Mouse (Mus musculus): ENCODE data around the gene Sgpl1.
"Not testable (repeated sequence)": the region's sequence is repeated elsewhere in the genome, so short reads cannot be mapped to it uniquely, and the experiment has no call there.

Gene Sgpl1

GRCm38 (mm10) chr10:61152131-61152530 is 4.6 kb upstream of the Sgpl1 start:
- DNase-seq, result no peak

- no peak for DNase-seq
Observed at GRCm38 (mm10) chr10:61150616-61151015, 3.1 kb upstream of the Sgpl1 start.

- DNase-seq, result no peak
Observed at GRCm38 (mm10) chr10:61149476-61149875, 2.0 kb upstream of the Sgpl1 start.

- DNase-seq, result no peak
Observed at GRCm38 (mm10) chr10:61146807-61147156, 721 bp downstream of the Sgpl1 start.

DNA sequence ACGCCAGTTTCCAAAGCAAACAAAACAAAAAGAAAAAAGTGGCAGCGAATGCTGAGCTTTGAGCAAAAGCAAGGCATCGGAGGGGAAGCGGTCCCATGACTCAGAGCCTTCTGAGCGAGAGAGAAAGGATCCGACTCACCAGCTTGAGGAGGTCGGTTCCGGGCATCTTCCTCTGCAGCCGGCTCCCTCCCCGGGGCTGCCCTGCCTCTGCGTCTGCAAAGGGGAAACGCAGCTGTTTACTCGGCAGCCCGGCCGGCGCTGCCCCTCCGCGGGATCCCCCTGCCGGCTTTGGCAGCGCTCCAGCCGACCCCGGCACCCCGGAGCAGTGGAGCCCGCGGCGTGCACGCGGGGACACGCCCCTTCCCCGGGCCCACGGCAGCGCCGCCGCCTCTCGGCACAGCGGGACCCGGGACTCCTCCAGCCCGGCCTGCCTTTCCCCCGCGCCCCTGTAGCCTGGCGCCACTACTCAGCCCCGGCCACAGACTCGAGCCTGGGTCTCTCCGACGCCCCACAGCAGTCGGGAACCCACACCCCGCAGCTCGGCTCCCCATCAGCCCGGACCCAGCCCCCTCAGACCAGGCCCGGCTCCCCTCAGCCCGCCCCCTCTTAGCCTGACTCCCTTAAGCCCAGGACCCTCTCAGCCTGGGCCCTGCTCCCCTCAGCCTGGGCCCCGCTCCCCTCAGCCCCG is 1.2 kb downstream of the Sgpl1 start:
- peak; percentile 83 for DNase-seq

GRCm38 (mm10) chr10:61145766-61146118 is 1.8 kb downstream of the Sgpl1 start:
- no peak for DNase-seq

DNA sequence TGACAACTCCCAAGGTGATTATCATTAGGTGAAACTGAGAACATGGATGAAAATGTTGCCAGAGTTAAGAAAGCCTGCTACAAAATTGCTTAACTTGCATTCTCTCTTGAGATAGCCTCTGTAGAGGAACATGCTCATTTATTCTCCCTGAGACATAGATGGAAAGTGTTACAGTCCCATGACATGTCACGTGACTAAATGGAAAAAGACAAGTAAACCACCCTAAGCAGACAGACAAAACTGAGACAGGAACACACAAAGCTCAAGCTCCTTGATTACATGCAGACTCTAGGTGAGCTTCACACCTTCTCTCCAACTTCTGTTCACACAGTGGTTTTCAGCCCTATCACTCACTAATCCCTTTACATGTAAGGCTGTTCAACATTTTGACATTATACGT is 4.2 kb downstream of the Sgpl1 start:
- DNase-seq, result no peak

- no peak for DNase-seq
Observed at GRCm38 (mm10) chr10:61137567-61137966, 9.9 kb downstream of the Sgpl1 start.

DNA sequence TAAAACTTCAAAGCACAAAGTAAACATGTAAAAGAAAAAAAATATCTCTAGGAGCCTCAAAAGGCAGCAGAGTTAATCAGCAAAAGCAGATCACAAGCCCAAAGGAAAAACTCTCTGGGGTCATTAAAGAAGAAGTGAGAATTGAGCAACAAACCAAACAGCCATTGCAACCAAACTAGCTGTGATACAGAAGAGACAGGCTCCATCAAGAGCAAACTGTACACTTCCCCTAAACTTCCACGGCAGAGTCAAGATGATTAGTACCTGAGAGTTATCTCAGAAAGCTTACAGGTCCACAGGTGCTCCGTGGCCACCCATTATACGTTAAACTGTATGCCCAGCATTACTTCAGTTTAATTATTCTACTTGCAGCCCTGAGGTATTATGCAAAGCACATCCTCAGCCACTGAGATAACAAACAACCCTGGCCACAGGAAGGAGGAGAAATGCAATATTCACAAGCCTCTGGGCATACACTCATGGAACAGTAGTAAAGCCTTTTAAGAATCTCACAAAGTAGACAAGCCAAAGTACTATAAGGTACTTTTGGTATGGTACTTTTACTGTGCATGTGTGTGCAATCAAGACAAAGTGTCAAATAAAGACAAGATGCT is 12.2 kb downstream of the Sgpl1 start:
- DNase-seq, result no peak

GRCm38 (mm10) chr10:61134041-61134440 is 13.5 kb downstream of the Sgpl1 start:
- no peak for DNase-seq

GRCm38 (mm10) chr10:61130959-61131358 is 16.5 kb downstream of the Sgpl1 start:
- DNase-seq, result no peak

DNA sequence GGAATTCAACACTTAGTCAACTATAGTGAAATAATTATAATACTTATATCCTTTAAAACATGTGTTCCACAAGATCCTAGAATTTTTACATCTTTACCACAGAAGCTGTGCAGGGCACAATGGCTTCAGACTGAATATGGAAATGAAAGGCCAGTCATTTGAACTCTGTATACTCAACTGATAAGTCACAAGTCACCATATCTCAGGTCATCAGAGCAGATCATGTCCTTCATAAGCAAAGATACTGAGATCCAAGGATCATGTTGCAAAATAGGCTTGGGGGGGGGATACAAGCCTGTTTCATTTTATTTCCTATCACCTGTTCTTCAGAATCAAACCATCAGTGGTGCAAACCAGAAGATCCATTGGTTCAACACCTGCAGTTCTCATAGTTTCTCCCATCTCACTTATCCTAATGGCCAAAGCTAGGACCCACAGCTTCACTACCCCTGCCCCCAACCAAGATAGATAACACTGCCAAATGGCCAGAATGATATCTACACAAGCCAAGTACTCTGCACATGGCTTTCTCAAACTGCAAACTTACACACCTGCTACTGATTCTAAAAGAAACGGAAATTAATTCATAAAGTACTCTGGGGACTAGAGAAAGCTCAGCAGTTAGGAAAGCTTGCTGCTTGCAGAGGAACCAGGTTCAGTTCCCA is 18.7 kb downstream of the Sgpl1 start:
- no peak for DNase-seq

DNA sequence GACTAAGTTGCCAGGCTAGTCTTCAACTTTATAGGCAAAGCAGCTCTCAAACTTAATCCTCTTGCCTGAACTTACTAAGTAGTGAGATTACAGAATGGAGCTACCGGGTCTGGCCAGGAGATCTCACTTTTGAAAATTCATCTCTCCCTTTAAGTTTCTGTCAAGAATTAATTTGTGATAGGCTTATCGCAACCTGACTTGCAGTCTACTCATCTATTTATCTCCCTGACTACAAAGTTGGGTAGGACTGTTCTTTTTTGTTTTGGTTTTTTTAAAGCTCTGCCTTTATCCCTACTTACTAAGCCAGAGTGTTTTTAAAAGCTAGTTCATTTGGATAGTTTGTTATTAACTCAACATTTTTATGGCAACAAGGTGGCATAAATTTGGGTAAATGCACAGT is 23.0 kb downstream of the Sgpl1 start:
- no peak for DNase-seq

- no peak for DNase-seq
Observed at GRCm38 (mm10) chr10:61123276-61123913, 24.1 kb downstream of the Sgpl1 start.

GRCm38 (mm10) chr10:61121732-61122131 is 25.8 kb downstream of the Sgpl1 start:
- not testable (repeated sequence) for DNase-seq

DNA sequence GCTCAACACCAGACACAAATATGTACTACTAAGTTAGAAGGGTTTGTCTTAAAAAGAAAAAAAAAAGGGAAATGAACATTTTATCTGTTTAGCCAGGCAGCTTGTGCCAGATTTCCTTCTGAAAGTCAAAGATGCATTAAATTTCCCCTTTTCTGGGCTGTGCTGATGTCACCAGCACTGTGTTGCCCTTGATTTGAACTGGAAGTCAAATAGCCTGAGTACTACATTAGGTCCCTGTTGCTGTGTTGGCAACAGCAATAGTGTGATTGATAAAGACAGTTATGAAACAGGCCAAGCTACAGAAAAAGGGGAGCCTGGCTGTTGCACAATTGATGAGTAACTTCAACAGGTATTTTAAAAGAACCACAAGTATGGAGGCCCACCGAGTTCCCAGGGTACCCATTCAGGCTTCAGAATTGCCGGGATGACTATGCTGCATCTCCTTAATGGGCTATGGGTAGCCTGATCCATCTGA is 33.2 kb downstream of the Sgpl1 start:
- DNase-seq, result no peak

- no peak for DNase-seq
Observed at GRCm38 (mm10) chr10:61103564-61104114, 43.9 kb downstream of the Sgpl1 start.

- no peak for DNase-seq
Observed at GRCm38 (mm10) chr10:61091866-61092265, 55.6 kb downstream of the Sgpl1 start.

DNA sequence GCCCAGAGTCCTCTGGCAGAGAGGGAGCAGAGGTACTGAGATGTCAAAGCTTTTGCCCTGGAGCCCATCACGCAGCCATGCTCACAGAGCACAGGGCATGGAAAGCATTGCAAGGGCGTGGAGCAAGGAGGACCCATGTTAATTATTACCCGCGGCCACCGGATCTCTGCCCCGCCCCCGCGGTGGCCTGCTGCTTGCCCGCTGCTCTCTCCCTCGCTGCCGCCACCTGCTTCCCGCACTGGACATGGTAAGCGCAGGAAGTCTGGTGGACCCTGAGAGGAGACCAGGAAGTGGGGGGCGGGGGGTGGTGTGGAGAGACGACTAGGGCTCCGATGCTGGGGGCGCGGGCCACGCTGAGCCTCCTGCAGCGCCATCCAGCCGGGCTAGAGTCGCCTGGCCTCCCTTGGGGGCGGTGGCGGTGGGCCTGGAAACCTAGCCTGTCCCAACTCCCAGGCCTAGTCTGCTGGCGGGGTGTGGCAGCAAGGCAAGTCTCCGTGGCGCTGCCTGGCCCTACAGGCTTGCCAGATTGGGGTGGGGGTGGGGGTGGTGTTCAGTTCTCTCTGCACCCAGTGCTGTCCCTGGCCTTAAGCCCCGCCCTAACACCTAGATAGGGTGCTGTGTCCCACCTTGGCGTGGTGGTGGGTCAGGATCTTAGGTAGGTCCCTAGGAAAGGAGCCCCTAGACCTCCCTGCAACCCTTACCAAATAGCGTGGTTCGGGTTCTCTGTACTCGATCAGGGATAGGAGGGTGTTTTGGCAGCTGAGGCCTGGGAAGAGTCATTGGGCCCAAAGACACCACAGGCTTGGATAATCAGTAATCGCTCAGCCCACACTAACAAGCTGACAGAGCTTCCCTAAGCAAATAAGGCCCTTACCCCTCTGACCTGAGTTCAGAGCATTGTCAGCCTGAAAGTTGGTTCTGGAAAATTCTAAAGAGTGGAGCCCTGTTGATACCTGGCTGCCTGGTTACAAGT is 58.0 kb downstream of the Sgpl1 start, which contains the start of gene Pcbd1:
Gene Pcbd1, plus strand, starts transcription at position 162 of the 973 bp plus-strand sequence.
- no peak for DNase-seq

DNA sequence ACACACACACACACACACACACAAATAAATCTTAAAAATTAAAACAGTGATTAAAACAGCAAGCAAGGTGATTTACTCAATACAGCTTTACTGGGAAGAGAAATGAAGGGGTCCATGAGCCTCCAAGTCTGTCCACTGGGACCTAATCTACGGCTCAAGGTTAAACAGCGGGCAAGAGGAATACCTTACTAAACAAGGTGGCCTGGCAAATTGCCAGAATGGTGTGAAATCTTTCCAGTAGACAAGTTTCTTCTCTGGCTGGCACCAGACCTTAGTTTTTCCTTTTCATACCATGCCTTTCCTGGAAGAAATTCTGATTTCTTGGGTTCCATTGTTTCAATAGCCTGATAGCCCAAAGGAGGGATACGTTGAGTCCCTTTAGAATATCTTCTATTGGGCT is 59.0 kb downstream of the Sgpl1 start:
- DNase-seq, result no peak

- no peak for DNase-seq
Observed at GRCm38 (mm10) chr10:61086502-61086901, 61.0 kb downstream of the Sgpl1 start.

GRCm38 (mm10) chr10:61085364-61085763 is 62.1 kb downstream of the Sgpl1 start:
- DNase-seq, result no peak

Measured in thymus, postnatal 4 days (tissue).